Mouse (Mus musculus) MEL (cell line): Measurements from ENCODE around the gene Plagl2. TPM values are rescaled to one million over a fixed set of nuclear protein-coding genes. Genes with fewer than 3 reads are reported as not detected.
A peak's percentile ranks its signal among the peaks of the same experiment; 100 is the strongest.

Experiments
- DNase-seq: peaks from one replicate; pipeline ENCODE4 v3.0.0; 2011; ENCODE audit warnings: low read depth, low spot score
- H3K27ac ChIP-seq: 2 replicates; pipeline ENCODE4 v1.5.1; 2012; ENCODE audit warnings: low read depth, mild to moderate bottlenecking, control low read depth, low read length, moderate library complexity; ENCODE audit not compliant: control insufficient read depth
- H3K27me3 ChIP-seq, 2 experiments: fragments of 150-350 bp in 1 of 2; sonication (generic) in 1 of 2; 2 replicates each; pipeline ENCODE4 v1.6.1; 2012; ENCODE audit warnings: low read length in 2 of 2, mild to moderate bottlenecking in 2 of 2, improper control_type of control experiment in 1 of 2, moderate library complexity in 1 of 2; ENCODE audit not compliant: insufficient read depth in 2 of 2, control insufficient read depth in 1 of 2
- H3K36me3 ChIP-seq, 2 experiments: 2 replicates each; pipeline ENCODE4 v1.6.1; 2012 to 2014; ENCODE audit warnings: low read length in 2 of 2, improper control_type of control experiment in 1 of 2, inconsistent platforms in 1 of 2, mild to moderate bottlenecking in 1 of 2; ENCODE audit not compliant: insufficient read depth in 2 of 2, control insufficient read depth in 1 of 2
- H3K4me1 ChIP-seq, 2 experiments: fragments of 150-350 bp in 1 of 2; sonication (generic) in 1 of 2; 2 replicates each; pipeline ENCODE4 v1.6.1; 2012; ENCODE audit warnings: low read length in 2 of 2, improper control_type of control experiment in 1 of 2, mild to moderate bottlenecking in 1 of 2; ENCODE audit not compliant: insufficient read depth in 2 of 2, control insufficient read depth in 1 of 2
- H3K4me3 ChIP-seq, 2 experiments: fragments of 150-350 bp in 1 of 2; sonication (generic) in 1 of 2; 2 replicates each; pipeline ENCODE4 v1.5.1; 2012; ENCODE audit warnings: low read depth in 2 of 2, low read length in 2 of 2, mild to moderate bottlenecking in 2 of 2, moderate library complexity in 2 of 2, control low read depth in 1 of 2, improper control_type of control experiment in 1 of 2; ENCODE audit not compliant: control insufficient read depth in 1 of 2, insufficient read depth in 1 of 2
- H3K79me2 ChIP-seq: 2 replicates; pipeline ENCODE4 v1.6.1; 2012; ENCODE audit warnings: mild to moderate bottlenecking, low read length, moderate library complexity; ENCODE audit not compliant: control insufficient read depth, poor library complexity, insufficient read depth
- H3K9ac ChIP-seq: 2 replicates; pipeline ENCODE4 v1.6.1; 2012; ENCODE audit warnings: low read depth, mild to moderate bottlenecking, control low read depth, low read length, moderate library complexity; ENCODE audit not compliant: control insufficient read depth, poor library complexity, severe bottlenecking
- H3K9me3 ChIP-seq: fragments of 150-350 bp; sonication (generic); replicated peaks from 2 replicates; pipeline ENCODE4 v1.6.1; 2012; ENCODE audit warnings: mild to moderate bottlenecking, low read length, improper control_type of control experiment, moderate library complexity; ENCODE audit not compliant: insufficient read depth
- BHLHE40 ChIP-seq: IDR thresholded peaks from 2 replicates; pipeline ENCODE4 v1.6.1; 2012; ENCODE audit warnings: low read depth, mild to moderate bottlenecking, inconsistent platforms, low read length, improper control_type of control experiment, borderline replicate concordance
- E2F4 ChIP-seq: IDR thresholded peaks from 2 replicates; pipeline ENCODE4 v1.6.1; 2011; ENCODE audit warnings: low read depth, low read length, improper control_type of control experiment, borderline replicate concordance
- EP300 ChIP-seq, 2 experiments: IDR thresholded peaks; 2 replicates each; pipeline ENCODE4 v1.6.1; 2011; ENCODE audit warnings: improper control_type of control experiment in 2 of 2, low read length in 2 of 2, low read depth in 1 of 2, mild to moderate bottlenecking in 1 of 2
- ETS1 ChIP-seq: IDR thresholded peaks from 2 replicates; pipeline ENCODE4 v1.6.1; 2012; ENCODE audit warnings: low read depth, mild to moderate bottlenecking, inconsistent platforms, low read length, improper control_type of control experiment, moderate library complexity
- GATA1 ChIP-seq: IDR thresholded peaks from 2 replicates; pipeline ENCODE4 v1.6.1; 2011; ENCODE audit warnings: low read depth, low read length, improper control_type of control experiment
- HCFC1 ChIP-seq: IDR thresholded peaks from 2 replicates; pipeline ENCODE4 v1.6.1; 2012; ENCODE audit warnings: low read depth, mild to moderate bottlenecking, inconsistent platforms, low read length, improper control_type of control experiment, moderate library complexity
- MAFK ChIP-seq: IDR thresholded peaks from 2 replicates; pipeline ENCODE4 v1.6.1; 2011; ENCODE audit warnings: low read depth, mild to moderate bottlenecking, low read length, improper control_type of control experiment, borderline replicate concordance
- MAX ChIP-seq: IDR thresholded peaks from 2 replicates; pipeline ENCODE4 v1.6.1; 2011; ENCODE audit warnings: low read length, improper control_type of control experiment
- MXI1 ChIP-seq: IDR thresholded peaks from 2 replicates; pipeline ENCODE4 v1.6.1; 2011; ENCODE audit warnings: mild to moderate bottlenecking, low read depth, low read length, improper control_type of control experiment
- MYB ChIP-seq: IDR thresholded peaks from 2 replicates; pipeline ENCODE4 v1.6.1; 2011; ENCODE audit warnings: mild to moderate bottlenecking, low read depth, low read length, improper control_type of control experiment
- MYC ChIP-seq: IDR thresholded peaks from 2 replicates; pipeline ENCODE4 v1.6.1; 2011; ENCODE audit warnings: low read depth, mild to moderate bottlenecking, low read length, improper control_type of control experiment, moderate library complexity
- NRF1 ChIP-seq: IDR thresholded peaks from 2 replicates; pipeline ENCODE4 v1.6.1; 2014; ENCODE audit warnings: low read depth, mild to moderate bottlenecking, inconsistent platforms, low read length, improper control_type of control experiment, moderate library complexity; ENCODE audit not compliant: poor library complexity, insufficient read depth, severe bottlenecking
- POLR2AphosphoS2 ChIP-seq: IDR thresholded peaks from 2 replicates; pipeline ENCODE4 v1.6.1; 2011; ENCODE audit warnings: low read length, improper control_type of control experiment
- RCOR1 ChIP-seq: IDR thresholded peaks from 2 replicates; pipeline ENCODE4 v1.6.1; 2012; ENCODE audit warnings: low read depth, mild to moderate bottlenecking, inconsistent platforms, low read length, improper control_type of control experiment
- SIN3A ChIP-seq: IDR thresholded peaks from 2 replicates; pipeline ENCODE4 v1.6.1; 2012; ENCODE audit warnings: low read length, improper control_type of control experiment, inconsistent platforms
- SMC3 ChIP-seq: IDR thresholded peaks from 2 replicates; pipeline ENCODE4 v1.6.1; 2011; ENCODE audit warnings: low read depth, low read length, improper control_type of control experiment
- TAL1 ChIP-seq: IDR thresholded peaks from 2 replicates; pipeline ENCODE4 v1.6.1; 2012; ENCODE audit warnings: mild to moderate bottlenecking, inconsistent platforms, low read length, moderate library complexity, mixed read lengths
- TBP ChIP-seq: IDR thresholded peaks from 2 replicates; pipeline ENCODE4 v1.8.0; 2011; ENCODE audit warnings: low read depth, low read length, improper control_type of control experiment
- TCF12 ChIP-seq: IDR thresholded peaks from 2 replicates; pipeline ENCODE4 v1.6.1; 2014; ENCODE audit warnings: low read depth, mild to moderate bottlenecking, inconsistent platforms, low read length, improper control_type of control experiment, moderate library complexity
- ZMIZ1 ChIP-seq: IDR thresholded peaks from 2 replicates; pipeline ENCODE4 v1.6.1; 2012; ENCODE audit warnings: low read depth, mild to moderate bottlenecking, inconsistent platforms, low read length, improper control_type of control experiment, moderate library complexity
- polyA plus RNA-seq, 2 experiments: library from polyadenylated mRNA; stranded (reverse) in 1 of 2; unstranded in 1 of 2; fragments of >175 nt in 1 of 2; fragments of >200 nt in 1 of 2; gene quantifications; 2 replicates each; pipeline versions ENCODE4 v1.2.1 to v1.2.4; 2012; ENCODE audit warnings: low replicate concordance in 2 of 2, low read depth in 1 of 2; ENCODE audit not compliant: insufficient read length in 2 of 2, insufficient read depth in 1 of 2, missing spikeins in 1 of 2
- total RNA-seq: library from RNA; depleted of rRNA; stranded (reverse); fragments of 300-350 nt; gene quantifications from 2 replicates; pipeline ENCODE4 v1.2.3, GENCODE M21; 2012

Plagl2 gene
- total and polyA plus RNA-seq, 3 experiments = 5.9 to 34.4 TPM; not detected in 1

- peaks cover 0 to 43% of the 10 kb centered on the region in 2 experiments; a peak in 2 of 4 replicates for H3K36me3 ChIP-seq
- no peaks in the 10 kb centered on the region for H3K9me3 ChIP-seq
- peaks cover 32 to 49% of the 10 kb centered on the region in 2 experiments for H3K4me1 ChIP-seq
- no peaks in the 10 kb centered on the region for H3K27me3 ChIP-seq
- DNase-seq = peak; percentile 93
- peak overlapping the region; percentile 20; the same call in 1 of the 2 replicates for H3K27ac ChIP-seq
- TF ChIP-seq MXI1 = peak; percentile 92
- peak; percentile 92 for TF ChIP-seq GATA1
- TF ChIP-seq EP300 (IDR thresholded peaks at IDR 0.05; ENCODE audit: low read depth in 1 of 2, low read length in 2 of 2) = peak; percentile 75 to 87
- TF ChIP-seq POLR2AphosphoS2 = no peak
- TF ChIP-seq MAX = peak; percentile 77
- TF ChIP-seq RCOR1 = no peak
- TF ChIP-seq TAL1 = peak; percentile 34
- TF ChIP-seq TBP = 0 out of 2 replicates have a peak, but pooled peaks have one; percentile 24
- TF ChIP-seq HCFC1 = 0 out of 2 replicates have a peak, but pooled peaks have one; percentile 39
- TF ChIP-seq SIN3A = peak; percentile 88
- TF ChIP-seq TCF12 = 0 out of 2 replicates have a peak, but pooled peaks have one; percentile 27
- no peak for TF ChIP-seq SMC3
- TF ChIP-seq NRF1 = no peak
- peak; percentile 82 for TF ChIP-seq MYC
- peak; percentile 17; the same call in 1 of the 2 replicates for TF ChIP-seq MAFK
- TF ChIP-seq ETS1 = peak; percentile 92
- TF ChIP-seq BHLHE40 = no peak
- no peak overlapping the region for H3K4me3 ChIP-seq
- no peaks in the 10 kb centered on the region for H3K79me2 ChIP-seq
- no peak overlapping the region for H3K9ac ChIP-seq
Measured at GRCm38 (mm10) chr2:153186176-153186591, 55.0 kb downstream of the Plagl2 start.

DNA sequence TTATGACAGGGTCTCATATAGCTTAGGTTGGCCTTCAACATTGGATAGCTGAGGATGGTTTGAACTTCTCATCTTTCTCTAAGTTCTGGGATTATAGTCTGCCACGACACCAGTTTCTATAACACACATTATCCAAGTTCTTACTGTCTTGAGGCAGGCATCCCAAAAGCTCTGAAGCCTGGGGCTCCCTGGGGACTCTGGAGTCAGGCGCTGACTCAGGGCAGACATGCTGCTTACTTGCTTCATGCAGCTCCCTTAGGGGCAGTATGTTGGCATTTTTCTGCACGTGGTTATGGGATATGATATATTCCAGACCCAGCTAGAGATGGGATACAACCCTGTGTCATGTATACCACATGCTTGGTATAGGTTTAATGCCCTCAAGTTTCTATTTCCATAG is 61.3 kb downstream of the Plagl2 start:
- no peak for TF ChIP-seq NRF1
- TF ChIP-seq ZMIZ1 = no peak
- no peak for TF ChIP-seq MYB
- no peak for TF ChIP-seq E2F4
- Histone ChIP-seq H3K27me3 (no peaks in the 10 kb centered on the region), H3K4me1 (no peaks in the 10 kb centered on the region), H3K79me2 (no peaks in the 10 kb centered on the region; the same call in 1 of the 2 replicates), H3K4me3 (no peak overlapping the region), H3K36me3 (no peaks in the 10 kb centered on the region), H3K27ac (no peak overlapping the region), H3K9ac (no peak overlapping the region), H3K9me3 (no peaks in the 10 kb centered on the region)
- no peak for DNase-seq
